Mouse (Mus musculus) lung, embryonic 14.5 days (tissue): ENCODE results near the gene Mdm2. TPM values are rescaled to one million over a fixed set of nuclear protein-coding genes. Genes with fewer than 3 reads are reported as not detected.
"Not testable (repeated sequence)": the region's sequence is repeated elsewhere in the genome, so short reads cannot be mapped to it uniquely, and the experiment has no call there.

Source experiments
- ATAC-seq: fragments of 200-750 bp; cut with Nextera tagmentation; 2 replicates; pipeline ENCODE4 v1.8.0; 2017; ENCODE audit warnings: mild to moderate bottlenecking, moderate TSS enrichment, moderate library complexity; ENCODE audit not compliant: insufficient read depth
- DNase-seq: peaks from one replicate; pipeline ENCODE4 v3.0.0-alpha.2; 2015
- H3K27ac ChIP-seq: fragments of 300-500 bp; sonication (generic); 2 replicates; pipeline ENCODE4 v1.5.1; 2014; ENCODE audit warnings: low read depth, mild to moderate bottlenecking, moderate library complexity
- H3K27me3 ChIP-seq: fragments of 300-500 bp; sonication (generic); 2 replicates; pipeline ENCODE4 v1.6.1; 2014; ENCODE audit warnings: low read length, control low read depth; ENCODE audit not compliant: insufficient read depth
- H3K36me3 ChIP-seq: fragments of 300-500 bp; sonication (generic); 2 replicates; pipeline ENCODE4 v1.6.1; 2014; ENCODE audit warnings: control low read depth; ENCODE audit not compliant: insufficient read depth
- H3K4me1 ChIP-seq: fragments of 300-500 bp; sonication (generic); 2 replicates; pipeline ENCODE4 v1.6.1; 2014; ENCODE audit warnings: antibody characterized with exemption, control low read depth; ENCODE audit not compliant: insufficient read depth
- H3K4me2 ChIP-seq: fragments of 300-500 bp; sonication (generic); 2 replicates; pipeline ENCODE4 v1.6.1; 2014; ENCODE audit warnings: mild to moderate bottlenecking
- H3K4me3 ChIP-seq: fragments of 300-500 bp; sonication (generic); 2 replicates; pipeline ENCODE4 v1.5.1; 2014; ENCODE audit warnings: low read depth, low read length
- H3K9ac ChIP-seq: fragments of 300-500 bp; sonication (generic); 2 replicates; pipeline ENCODE4 v1.6.1; 2014
- H3K9me3 ChIP-seq: fragments of 300-500 bp; sonication (generic); 2 replicates; pipeline ENCODE4 v1.6.1; 2016; ENCODE audit warnings: low read depth, low read length, control low read depth
- CTCF ChIP-seq: IDR thresholded peaks from 2 replicates; pipeline ENCODE4 v1.5.1; 2016; ENCODE audit warnings: antibody characterized with exemption, low read depth
- WGBS: fragments of 180-500 bp; shearing (Covaris S2); extraction: QIAGEN DNeasy Blood & Tissue Kit; methylation state at CpG from one replicate; pipeline ENCODE4 v1.1.7; 2014; 5-methylcytosine and 5-hydroxymethylcytosine counted together
- polyA plus RNA-seq: library from polyadenylated mRNA; unstranded; fragments of >200 nt; fragmentation: Nextera tagmentation; extraction: Ambion mirVana; gene quantifications from 2 replicates; pipeline ENCODE4 v1.2.1, GENCODE M21; 2014

The Mdm2 gene
- polyA plus RNA-seq, 1 experiment from 2014 or later, result 50.5 TPM

GRCm38 (mm10) chr10:117709326-117709830 lies 1.2 kb downstream of the Mdm2 start:
- no peaks in the 10 kb centered on the region for H3K9me3 ChIP-seq
- TF ChIP-seq CTCF, result no peak
- 35% methylated on average over 12 of the region's 12 CpGs for WGBS
- peak overlapping the region; percentile 80 for H3K4me3 ChIP-seq
- no peak for ATAC-seq
- H3K27ac ChIP-seq, result peak overlapping the region; percentile 96; the same call in 1 of the 2 replicates
- H3K27me3 ChIP-seq, result no peaks in the 10 kb centered on the region
- no peak for DNase-seq
- H3K36me3 ChIP-seq, result peaks cover 39% of the 10 kb centered on the region
- peak overlapping the region; percentile 83 for H3K4me2 ChIP-seq
- H3K4me1 ChIP-seq, result no peaks in the 10 kb centered on the region
- peak overlapping the region; percentile 99 for H3K9ac ChIP-seq

- WGBS, result 81% methylated on average over 9 of the region's 9 CpGs
- no peaks in the 10 kb centered on the region for H3K4me1 ChIP-seq
- no peaks in the 10 kb centered on the region for H3K9me3 ChIP-seq
- DNase-seq, result no peak
- H3K9ac ChIP-seq, result peak overlapping the region; percentile 99
- no peak for ATAC-seq
- H3K4me2 ChIP-seq, result peak overlapping the region; percentile 83
- no peaks in the 10 kb centered on the region for H3K27me3 ChIP-seq
- no peak for TF ChIP-seq CTCF
- peak overlapping the region; percentile 80 for H3K4me3 ChIP-seq
- H3K27ac ChIP-seq, result no peak overlapping the region
- peaks cover 44% of the 10 kb centered on the region for H3K36me3 ChIP-seq
Measured at GRCm38 (mm10) chr10:117708856-117709255, 1.7 kb downstream of the Mdm2 start.

- Histone ChIP-seq H3K36me3 (peaks cover 49% of the 10 kb centered on the region), H3K9me3 (no peaks in the 10 kb centered on the region), H3K4me3 (no peak overlapping the region), H3K27ac (no peak overlapping the region), H3K4me1 (no peaks in the 10 kb centered on the region), H3K4me2 (peak overlapping the region; percentile 83), H3K9ac (no peak overlapping the region), H3K27me3 (no peaks in the 10 kb centered on the region)
- 93% methylated on average over 2 of the region's 2 CpGs for WGBS
- no peak for TF ChIP-seq CTCF
- ATAC-seq (no peak), DNase-seq (no peak)
Measured at GRCm38 (mm10) chr10:117708376-117708775, 2.2 kb downstream of the Mdm2 start.

- no peak overlapping the region for H3K4me2 ChIP-seq
- no peaks in the 10 kb centered on the region for H3K27me3 ChIP-seq
- 90% methylated on average over 2 of the region's 2 CpGs for WGBS
- no peaks in the 10 kb centered on the region for H3K9me3 ChIP-seq
- ATAC-seq, result no peak
- H3K27ac ChIP-seq, result no peak overlapping the region
- no peak for TF ChIP-seq CTCF
- no peak overlapping the region for H3K4me3 ChIP-seq
- DNase-seq, result no peak
- H3K36me3 ChIP-seq, result peaks cover 59% of the 10 kb centered on the region
- no peak overlapping the region for H3K9ac ChIP-seq
- H3K4me1 ChIP-seq, result no peaks in the 10 kb centered on the region
Measured at GRCm38 (mm10) chr10:117707114-117707838, 3.3 kb downstream of the Mdm2 start.

- Histone ChIP-seq H3K27me3 (no peaks in the 10 kb centered on the region), H3K9ac (no peak overlapping the region), H3K4me1 (no peaks in the 10 kb centered on the region), H3K4me2 (no peak overlapping the region), H3K36me3 (peaks cover 66% of the 10 kb centered on the region), H3K9me3 (no peaks in the 10 kb centered on the region), H3K27ac (no peak overlapping the region), H3K4me3 (no peak overlapping the region)
- WGBS, result 84% methylated on average over 6 of the region's 6 CpGs
- DNase-seq, result no peak
- no peak for TF ChIP-seq CTCF
- no peak for ATAC-seq
Measured at GRCm38 (mm10) chr10:117706440-117706839, 4.1 kb downstream of the Mdm2 start.

- Histone ChIP-seq H3K4me3 (no peak overlapping the region), H3K4me2 (no peak overlapping the region), H3K9me3 (no peaks in the 10 kb centered on the region), H3K9ac (no peak overlapping the region), H3K36me3 (peaks cover 72% of the 10 kb centered on the region), H3K27me3 (no peaks in the 10 kb centered on the region), H3K27ac (no peak overlapping the region), H3K4me1 (no peaks in the 10 kb centered on the region)
- no peak for TF ChIP-seq CTCF
- ATAC-seq (no peak), DNase-seq (no peak)
Measured at GRCm38 (mm10) chr10:117705806-117706205, 4.8 kb downstream of the Mdm2 start.

GRCm38 (mm10) chr10:117704964-117705335 lies 5.6 kb downstream of the Mdm2 start:
- Histone ChIP-seq H3K9ac (no peak overlapping the region), H3K36me3 (peaks cover 80% of the 10 kb centered on the region), H3K4me2 (no peak overlapping the region), H3K9me3 (no peaks in the 10 kb centered on the region), H3K27me3 (no peaks in the 10 kb centered on the region), H3K4me3 (no peak overlapping the region), H3K27ac (no peak overlapping the region), H3K4me1 (no peaks in the 10 kb centered on the region)
- no peak for ATAC-seq
- DNase-seq, result no peak
- no peak for TF ChIP-seq CTCF
- WGBS, result 96% methylated on average over 6 of the region's 6 CpGs

- H3K9ac ChIP-seq, H3K27ac ChIP-seq, H3K4me1 ChIP-seq, DNase-seq, H3K4me3 ChIP-seq, ATAC-seq, H3K9me3 ChIP-seq, H3K27me3 ChIP-seq, H3K4me2 ChIP-seq: not testable (repeated sequence)
- 97% methylated on average over 6 of the region's 6 CpGs for WGBS
- peaks cover 86% of the 10 kb centered on the region for H3K36me3 ChIP-seq
Measured at GRCm38 (mm10) chr10:117704314-117704963, 6.1 kb downstream of the Mdm2 start.
